Mouse (Mus musculus): ENCODE measurements at regions not wholly inside any gene's neighbourhood (a gene's known extent, or its start where the extent isn't known, plus 50 kb on each side); places are given as distances from the start of the nearest gene placed in this dataset.

GRCm38 (mm10) chr11:114331579-114332150, 264.8 kb upstream of the Sdk2 start:
- H3K4me2 ChIP-seq (replicated peaks; ENCODE audit: low read depth, low read length), result no peak overlapping the region
- H3K36me3 ChIP-seq (ENCODE audit: control insufficient read depth, insufficient read depth, low read length), result no peaks in the 10 kb centered on the region
- no peak overlapping the region for H3K4me3 ChIP-seq (ENCODE audit: low read length)
- no peak overlapping the region; the same call in 1 of the 2 replicates for H3K27ac ChIP-seq (ENCODE audit: low read depth, low read length)
- H3K4me1 ChIP-seq (ENCODE audit: control insufficient read depth, insufficient read depth, low read length), result no peaks in the 10 kb centered on the region
- H3K9ac ChIP-seq (ENCODE audit: low read depth, low read length), result no peak overlapping the region
- H3K9me3 ChIP-seq (ENCODE audit: control insufficient read depth, low read length), result no peaks in the 10 kb centered on the region
- H3K27me3 ChIP-seq (ENCODE audit: control insufficient read depth, insufficient read depth, low read length), result no peaks in the 10 kb centered on the region
- ATAC-seq (ENCODE audit: low FRiP score, low TSS enrichment), result no peak
- WGBS, result 71% methylated on average over 5 of the region's 5 CpGs

- H3K9me3 ChIP-seq (ENCODE audit: control insufficient read depth, low read length), result no peaks in the 10 kb centered on the region
- H3K36me3 ChIP-seq (ENCODE audit: control insufficient read depth, insufficient read depth, low read length), result no peaks in the 10 kb centered on the region
- WGBS, result 85% methylated on average over 5 of the region's 5 CpGs
- no peak overlapping the region for H3K4me3 ChIP-seq (ENCODE audit: low read length)
- H3K27me3 ChIP-seq (ENCODE audit: control insufficient read depth, insufficient read depth, low read length), result no peaks in the 10 kb centered on the region
- H3K4me2 ChIP-seq (replicated peaks; ENCODE audit: low read depth, low read length), result no peak overlapping the region
- H3K4me1 ChIP-seq (ENCODE audit: control insufficient read depth, insufficient read depth, low read length), result no peaks in the 10 kb centered on the region
- no peak overlapping the region for H3K9ac ChIP-seq (ENCODE audit: low read depth, low read length)
- ATAC-seq (ENCODE audit: low FRiP score, low TSS enrichment), result no peak
- no peak overlapping the region for H3K27ac ChIP-seq (ENCODE audit: low read depth, low read length)
Measured at GRCm38 (mm10) chr11:114330316-114330715, 263.5 kb upstream of the Sdk2 start.

- no peak overlapping the region for H3K27ac ChIP-seq (ENCODE audit: low read depth, low read length)
- no peak overlapping the region for H3K4me3 ChIP-seq (ENCODE audit: low read length)
- no peak overlapping the region for H3K4me2 ChIP-seq (replicated peaks; ENCODE audit: low read depth, low read length)
- H3K9ac ChIP-seq (ENCODE audit: low read depth, low read length), result no peak overlapping the region
- no peaks in the 10 kb centered on the region for H3K36me3 ChIP-seq (ENCODE audit: control insufficient read depth, insufficient read depth, low read length)
- H3K9me3 ChIP-seq (ENCODE audit: control insufficient read depth, low read length), result no peaks in the 10 kb centered on the region
- H3K27me3 ChIP-seq (ENCODE audit: control insufficient read depth, insufficient read depth, low read length), result peaks cover 6% of the 10 kb centered on the region; the same call in 1 of the 2 replicates
- H3K4me1 ChIP-seq (ENCODE audit: control insufficient read depth, insufficient read depth, low read length), result peaks cover 4% of the 10 kb centered on the region; the same call in 1 of the 2 replicates
- no peak for ATAC-seq (ENCODE audit: low FRiP score, low TSS enrichment)
- 78% methylated on average over 4 of the region's 4 CpGs for WGBS
Measured at GRCm38 (mm10) chr11:114322627-114323026, 255.8 kb upstream of the Sdk2 start.

- Histone ChIP-seq H3K27ac (ENCODE audit: low read depth, low read length) (no peak overlapping the region), H3K9ac (ENCODE audit: low read depth, low read length) (no peak overlapping the region)
- ATAC-seq (ENCODE audit: low FRiP score, low TSS enrichment), result no peak
Measured at GRCm38 (mm10) chr11:114321974-114322373, 255.1 kb upstream of the Sdk2 start.

GRCm38 (mm10) chr11:114321527-114321926, 254.7 kb upstream of the Sdk2 start:
- H3K4me3 ChIP-seq (ENCODE audit: low read length), result no peak overlapping the region
- peaks cover 7% of the 10 kb centered on the region; the same call in 1 of the 2 replicates for H3K4me1 ChIP-seq (ENCODE audit: control insufficient read depth, insufficient read depth, low read length)
- no peaks in the 10 kb centered on the region for H3K9me3 ChIP-seq (ENCODE audit: control insufficient read depth, low read length)
- H3K27me3 ChIP-seq (ENCODE audit: control insufficient read depth, insufficient read depth, low read length), result peaks cover 6% of the 10 kb centered on the region; the same call in 1 of the 2 replicates
- no peak overlapping the region for H3K4me2 ChIP-seq (replicated peaks; ENCODE audit: low read depth, low read length)
- no peak overlapping the region for H3K9ac ChIP-seq (ENCODE audit: low read depth, low read length)
- no peak overlapping the region for H3K27ac ChIP-seq (ENCODE audit: low read depth, low read length)
- WGBS, result 95% methylated on average over 8 of the region's 8 CpGs
- no peaks in the 10 kb centered on the region for H3K36me3 ChIP-seq (ENCODE audit: control insufficient read depth, insufficient read depth, low read length)
- no peak for ATAC-seq (ENCODE audit: low FRiP score, low TSS enrichment)

More at GRCm38 (mm10) chr11:114321974-114322373, 255.1 kb upstream of the Sdk2 start:
- Histone ChIP-seq H3K4me1 (ENCODE audit: control insufficient read depth, insufficient read depth, low read length) (peaks cover 7% of the 10 kb centered on the region; the same call in 1 of the 2 replicates), H3K9me3 (ENCODE audit: control insufficient read depth, low read length) (no peaks in the 10 kb centered on the region), H3K4me2 (replicated peaks; ENCODE audit: low read depth, low read length) (no peak overlapping the region), H3K4me3 (ENCODE audit: low read length) (no peak overlapping the region), H3K36me3 (ENCODE audit: control insufficient read depth, insufficient read depth, low read length) (no peaks in the 10 kb centered on the region), H3K27me3 (ENCODE audit: control insufficient read depth, insufficient read depth, low read length) (peaks cover 6% of the 10 kb centered on the region; the same call in 1 of the 2 replicates)
- WGBS, result 71% methylated on average over 12 of the region's 12 CpGs

- Histone ChIP-seq H3K9ac (ENCODE audit: low read depth, low read length) (no peak overlapping the region), H3K36me3 (ENCODE audit: control insufficient read depth, insufficient read depth, low read length) (no peaks in the 10 kb centered on the region), H3K4me1 (ENCODE audit: control insufficient read depth, insufficient read depth, low read length) (peaks cover 7% of the 10 kb centered on the region; the same call in 1 of the 2 replicates), H3K27ac (ENCODE audit: low read depth, low read length) (no peak overlapping the region), H3K27me3 (ENCODE audit: control insufficient read depth, insufficient read depth, low read length) (peaks cover 8% of the 10 kb centered on the region), H3K4me3 (ENCODE audit: low read length) (no peak overlapping the region), H3K4me2 (replicated peaks; ENCODE audit: low read depth, low read length) (no peak overlapping the region), H3K9me3 (ENCODE audit: control insufficient read depth, low read length) (no peaks in the 10 kb centered on the region)
- 43% methylated on average over 8 of the region's 8 CpGs for WGBS
- no peak for ATAC-seq (ENCODE audit: low FRiP score, low TSS enrichment)
Measured at GRCm38 (mm10) chr11:114315274-114315673, 248.4 kb upstream of the Sdk2 start.

- H3K4me2 ChIP-seq (replicated peaks; ENCODE audit: low read depth, low read length), result no peak overlapping the region
- H3K27me3 ChIP-seq (ENCODE audit: control insufficient read depth, insufficient read depth, low read length), result peaks cover 12% of the 10 kb centered on the region
Measured at GRCm38 (mm10) chr11:114313652-114314051, 246.8 kb upstream of the Sdk2 start.

GRCm38 (mm10) chr11:114311640-114312039, 244.8 kb upstream of the Sdk2 start:
- Histone ChIP-seq H3K4me1 (ENCODE audit: control insufficient read depth, insufficient read depth, low read length) (no peaks in the 10 kb centered on the region), H3K4me3 (ENCODE audit: low read length) (no peak overlapping the region), H3K27me3 (ENCODE audit: control insufficient read depth, insufficient read depth, low read length) (peaks cover 12% of the 10 kb centered on the region), H3K27ac (ENCODE audit: low read depth, low read length) (no peak overlapping the region), H3K9me3 (ENCODE audit: control insufficient read depth, low read length) (no peaks in the 10 kb centered on the region), H3K36me3 (ENCODE audit: control insufficient read depth, insufficient read depth, low read length) (no peaks in the 10 kb centered on the region), H3K9ac (ENCODE audit: low read depth, low read length) (no peak overlapping the region), H3K4me2 (replicated peaks; ENCODE audit: low read depth, low read length) (no peak overlapping the region)
- WGBS, result 81% methylated on average over 4 of the region's 4 CpGs
- no peak for ATAC-seq (ENCODE audit: low FRiP score, low TSS enrichment)

More at GRCm38 (mm10) chr11:114313652-114314051, 246.8 kb upstream of the Sdk2 start:
- Histone ChIP-seq H3K4me1 (ENCODE audit: control insufficient read depth, insufficient read depth, low read length) (peaks cover 7% of the 10 kb centered on the region; the same call in 1 of the 2 replicates), H3K27ac (ENCODE audit: low read depth, low read length) (no peak overlapping the region), H3K4me3 (ENCODE audit: low read length) (no peak overlapping the region), H3K36me3 (ENCODE audit: control insufficient read depth, insufficient read depth, low read length) (no peaks in the 10 kb centered on the region), H3K9me3 (ENCODE audit: control insufficient read depth, low read length) (no peaks in the 10 kb centered on the region), H3K9ac (ENCODE audit: low read depth, low read length) (no peak overlapping the region)
- ATAC-seq (ENCODE audit: low FRiP score, low TSS enrichment), result no peak
- WGBS, result 10% methylated on average over 6 of the region's 6 CpGs

GRCm38 (mm10) chr11:114303636-114304354, 236.9 kb upstream of the Sdk2 start:
- Histone ChIP-seq H3K4me2 (replicated peaks; ENCODE audit: low read depth, low read length) (no peak overlapping the region), H3K4me1 (ENCODE audit: control insufficient read depth, insufficient read depth, low read length) (no peaks in the 10 kb centered on the region), H3K4me3 (ENCODE audit: low read length) (no peak overlapping the region), H3K9ac (ENCODE audit: low read depth, low read length) (no peak overlapping the region), H3K36me3 (ENCODE audit: control insufficient read depth, insufficient read depth, low read length) (no peaks in the 10 kb centered on the region), H3K27ac (ENCODE audit: low read depth, low read length) (no peak overlapping the region), H3K9me3 (ENCODE audit: control insufficient read depth, low read length) (no peaks in the 10 kb centered on the region), H3K27me3 (ENCODE audit: control insufficient read depth, insufficient read depth, low read length) (no peaks in the 10 kb centered on the region)
- 51% methylated on average over 13 of the region's 13 CpGs for WGBS
- no peak for ATAC-seq (ENCODE audit: low FRiP score, low TSS enrichment)

Data from kidney, embryonic 14.5 days (tissue).